8 mouse cellular contexts compared by ENCODE assay signal in genomic region chr10:19934384-19935294, GRCm38 (mm10). TPM values are rescaled to one million over a fixed set of nuclear protein-coding genes. Genes with fewer than 3 reads are reported as not detected.
DNase-seq lines count a peak whose midpoint lies in the region; ATAC-seq and TF ChIP-seq lines count a peak whose summit lies in the region.

Map3k5 (plus strand) TSS chr10:19934472.

- no peak for TF ChIP-seq CTCF in liver, adult 2 months (IDR thresholded peaks at IDR 0.05; ENCODE audit: low read depth, low read length)
- peak; percentile 57 for TF ChIP-seq CTCF in midbrain, postnatal 0 days (IDR thresholded peaks at IDR 0.05)
- TF ChIP-seq CTCF in thymus, adult 2 months (IDR thresholded peaks at IDR 0.05; ENCODE audit: borderline replicate concordance, control insufficient read depth, extremely low read depth, insufficient read depth, low read length, poor library complexity): peak; percentile 28; the same call in 1 of the 2 replicates

- H3K27ac ChIP-seq in liver, adult 2 months (replicated peaks; ENCODE audit: insufficient read depth, low read depth, low read length): peak within 1 kb of the TSS; percentile 83
- peak within 1 kb of the TSS; percentile 68 for H3K27ac ChIP-seq in midbrain, postnatal 0 days (ENCODE audit: low read depth, low read length)
- H3K27ac ChIP-seq in thymus, adult 2 months (ENCODE audit: control insufficient read depth, insufficient read depth, low read length): no peak within 1 kb of the TSS

- under 1% methylated on average over 94 of the region's 95 CpGs for WGBS in liver, adult 2 months
- WGBS in midbrain, postnatal 0 days: under 1% methylated on average over 76 of the region's 95 CpGs
- WGBS in thymus, adult 2 months: under 1% methylated on average over 87 of the region's 95 CpGs

- ATAC-seq in common myeloid progenitor, adult 5-6 weeks (replicated peaks; ENCODE audit: low read depth, poor library complexity, severe bottlenecking): no peak
- ATAC-seq in midbrain, postnatal 0 days (ENCODE audit: low FRiP score): peak; percentile 79

- DNase-seq in urinary bladder, adult 2 months (ENCODE audit: low spot score): no peak
- no peak for DNase-seq in urinary bladder, postnatal 25 days (ENCODE audit: low spot score)
- DNase-seq in gastrocnemius, postnatal 4 days (ENCODE audit: low spot score in 2 of 2): peak; percentile 28 to 52
- peak; percentile 41 to 46 for DNase-seq in kidney, adult 8-10 months
- DNase-seq in liver, adult 2 months (ENCODE audit: extremely low read depth, low read depth, low spot score): no peak
- DNase-seq in midbrain, postnatal 0 days (ENCODE audit: low spot score): peak; percentile 49
- DNase-seq in thymus, adult 2 months: peak; percentile 45

- peak within 1 kb of the TSS; percentile 86 for H3K4me3 ChIP-seq in liver, adult 2 months (ENCODE audit: insufficient read depth, low read depth, low read length)
- peak within 1 kb of the TSS; percentile 81 for H3K4me3 ChIP-seq in midbrain, postnatal 0 days (ENCODE audit: low read depth, low read length)
- H3K4me3 ChIP-seq in thymus, adult 2 months (ENCODE audit: control insufficient read depth, insufficient read depth, low read length): peak within 1 kb of the TSS; percentile 67

- H3K9me3 ChIP-seq in midbrain, postnatal 0 days (ENCODE audit: low read length): no peaks in the 10 kb centered on the region

- no peaks in the 10 kb centered on the region for H3K27me3 ChIP-seq in liver, adult 2 months (ENCODE audit: control insufficient read depth, insufficient read depth, low read length)
- no peaks in the 10 kb centered on the region for H3K27me3 ChIP-seq in midbrain, postnatal 0 days (ENCODE audit: insufficient read depth, low read length)
- no peaks in the 10 kb centered on the region for H3K27me3 ChIP-seq in thymus, adult 2 months (ENCODE audit: control insufficient read depth, insufficient read depth, low read length)

- peak within 1 kb of the TSS; percentile 76 for H3K4me2 ChIP-seq in midbrain, postnatal 0 days (ENCODE audit: low read depth, low read length, poor library complexity, severe bottlenecking)

- H3K9ac ChIP-seq in liver, adult 2 months (ENCODE audit: low read depth, low read length): peak within 1 kb of the TSS; percentile 88
- peak within 1 kb of the TSS; percentile 64 for H3K9ac ChIP-seq in midbrain, postnatal 0 days (replicated peaks; ENCODE audit: low read length, poor library complexity, severe bottlenecking)

- no peak for TF ChIP-seq POLR2A in liver, adult 2 months (IDR thresholded peaks at IDR 0.05; ENCODE audit: extremely low read depth, insufficient read depth, low read length)
- no peak for TF ChIP-seq POLR2A in thymus, adult 2 months (IDR thresholded peaks at IDR 0.05; ENCODE audit: control insufficient read depth, extremely low read depth, insufficient read depth, low read length, poor library complexity)

- H3K79me2 ChIP-seq in liver, adult 2 months (ENCODE audit: control insufficient read depth, insufficient read depth, low read length): peaks cover 18% of the 10 kb centered on the region; the same call in 1 of the 2 replicates

- no peaks in the 10 kb centered on the region for H3K36me3 ChIP-seq in liver, adult 2 months (ENCODE audit: control insufficient read depth, insufficient read depth, low read length)
- H3K36me3 ChIP-seq in midbrain, postnatal 0 days (ENCODE audit: insufficient read depth, low read length): no peaks in the 10 kb centered on the region
- no peaks in the 10 kb centered on the region for H3K36me3 ChIP-seq in thymus, adult 2 months (ENCODE audit: control insufficient read depth, insufficient read depth, low read length)

- peaks cover 19% of the 10 kb centered on the region for H3K4me1 ChIP-seq in liver, adult 2 months (ENCODE audit: control insufficient read depth, insufficient read depth, low read length)
- H3K4me1 ChIP-seq in midbrain, postnatal 0 days (ENCODE audit: insufficient read depth, low read length): no peaks in the 10 kb centered on the region
- H3K4me1 ChIP-seq in thymus, adult 2 months (replicated peaks; ENCODE audit: control insufficient read depth, insufficient read depth, low read length): peaks cover 22% of the 10 kb centered on the region

RNA-seq across cellular contexts. Expression of gene Map3k5, which starts in this region (rescaled TPM):
- 20.6 and 23.3 TPM in 2 replicates for polyA plus RNA-seq in urinary bladder, adult 2 months (2012; rRNA removed)
- total RNA-seq in common myeloid progenitor, adult 5-6 weeks (2017): 19.0 and 22.0 TPM in 2 replicates
- total RNA-seq in gastrocnemius, postnatal 4 days (2021): 1 to 10 TPM; 4.9 to 9.5 TPM
- 25.4 and 26.4 TPM in 2 replicates for total RNA-seq in liver, adult 2 months (2014; rRNA removed)
- 2.8 and 2.9 TPM in 2 replicates for polyA plus RNA-seq in liver, adult 2 months (2012; rRNA removed)
- 5.3 and 7.1 TPM in 2 replicates for total RNA-seq in midbrain, postnatal 0 days (2014; rRNA removed)
- 1.3 and 1.5 TPM in 2 replicates for polyA plus RNA-seq in midbrain, postnatal 0 days (2015; fragmentation: Nextera tagmentation; extraction: Ambion mirVana)
- polyA plus RNA-seq in thymus, adult 2 months (2012; rRNA removed): 2.9 and 3.5 TPM in 2 replicates

Comparison
In these comparisons a context has a peak if more than half of its experiments do, and no peak if none do; other contexts are left out.
1. DNase-seq: peak in gastrocnemius, postnatal 4 days (2 of 2), kidney, adult 8-10 months (2 of 2), midbrain, postnatal 0 days (single experiment) and thymus, adult 2 months (single experiment); none in urinary bladder, adult 2 months (single experiment), urinary bladder, postnatal 25 days (single experiment) and liver, adult 2 months (single experiment).
2. Peak in every context shown above with its lines, with median percentiles within 50 percentile points of each other: H3K4me3 ChIP-seq.